Mouse (Mus musculus): ENCODE data around the gene Polr3c.

GRCm38 (mm10) chr3:96772949-96773348 is 45.5 kb upstream of the Polr3c start:
- TF ChIP-seq CHD2 (IDR thresholded peaks at IDR 0.05; ENCODE audit: low read depth, low read length), result no peak
- TF ChIP-seq HCFC1 (IDR thresholded peaks at IDR 0.05; ENCODE audit: borderline replicate concordance, insufficient read depth, low read length), result no peak
- TF ChIP-seq ZNF384 (IDR thresholded peaks at IDR 0.05; ENCODE audit: low read depth, low read length), result no peak
- TF ChIP-seq ZC3H11A (IDR thresholded peaks at IDR 0.05; ENCODE audit: borderline replicate concordance, low read depth, low read length), result no peak
- TF ChIP-seq MAFK (IDR thresholded peaks at IDR 0.05; ENCODE audit: insufficient read depth, low read depth, low read length), result no peak

Measured in ES-E14 (cell line).